Mouse (Mus musculus) stomach, postnatal 0 days (tissue): ENCODE measurements around the gene Nsun7. TPM values are rescaled to one million over a fixed set of nuclear protein-coding genes. Genes with fewer than 3 reads are reported as not detected.
A peak's percentile ranks its signal among the peaks of the same experiment; 100 is the strongest.

Experiments
- ATAC-seq: fragments of 200-750 bp; cut with Nextera tagmentation; 2 replicates; pipeline ENCODE4 v1.8.0; 2017; ENCODE audit not compliant: low FRiP score, low TSS enrichment
- DNase-seq: peaks from one replicate; pipeline ENCODE4 v3.0.0-alpha.2; 2016; ENCODE audit warnings: low spot score
- H3K27ac ChIP-seq: fragments of 300-500 bp; sonication (generic); replicated peaks from 2 replicates; pipeline ENCODE4 v1.5.1; 2014; ENCODE audit warnings: mild to moderate bottlenecking, control low read depth
- H3K27me3 ChIP-seq: fragments of 300-500 bp; sonication (generic); 2 replicates; pipeline ENCODE4 v1.6.1; 2014; ENCODE audit warnings: low read length; ENCODE audit not compliant: control insufficient read depth, insufficient read depth
- H3K36me3 ChIP-seq: fragments of 300-500 bp; sonication (generic); 2 replicates; pipeline ENCODE4 v1.6.1; 2014; ENCODE audit warnings: low read length, mixed read lengths; ENCODE audit not compliant: control insufficient read depth, insufficient read depth
- H3K4me1 ChIP-seq: fragments of 300-500 bp; sonication (generic); replicated peaks from 2 replicates; pipeline ENCODE4 v1.6.1; 2014; ENCODE audit warnings: antibody characterized with exemption; ENCODE audit not compliant: control insufficient read depth, insufficient read depth
- H3K4me2 ChIP-seq: fragments of 300-500 bp; sonication (generic); replicated peaks from 2 replicates; pipeline ENCODE4 v1.6.1; 2014; ENCODE audit warnings: low read depth, mild to moderate bottlenecking, control low read depth, moderate library complexity
- H3K4me3 ChIP-seq: fragments of 300-500 bp; sonication (generic); 2 replicates; pipeline ENCODE4 v1.5.1; 2014; ENCODE audit warnings: low read depth, low read length, control low read depth
- H3K9ac ChIP-seq: fragments of 300-500 bp; sonication (generic); 2 replicates; pipeline ENCODE4 v1.6.1; 2014; ENCODE audit warnings: mild to moderate bottlenecking, low read length, control low read depth, mixed read lengths
- H3K9me3 ChIP-seq: fragments of 300-500 bp; sonication (generic); 2 replicates; pipeline ENCODE4 v1.6.1; 2016; ENCODE audit warnings: low read length; ENCODE audit not compliant: control insufficient read depth
- CTCF ChIP-seq: IDR thresholded peaks from 2 replicates; pipeline ENCODE4 v1.5.1; 2016; ENCODE audit warnings: antibody characterized with exemption, low read depth, mild to moderate bottlenecking, moderate library complexity
- EP300 ChIP-seq: optimal IDR thresholded peaks from 2 replicates; pipeline ENCODE3; 2016; ENCODE audit warnings: antibody characterized with exemption
- WGBS: fragments of 180-500 bp; shearing (Covaris S2); extraction: QIAGEN DNeasy Blood & Tissue Kit; methylation state at CpG from one replicate; pipeline ENCODE4 v1.1.7; 2014; 5-methylcytosine and 5-hydroxymethylcytosine counted together
- polyA plus RNA-seq: library from polyadenylated mRNA; unstranded; fragments of >200 nt; fragmentation: Nextera tagmentation; extraction: Ambion mirVana; gene quantifications from 2 replicates; pipeline ENCODE4 v1.2.1, GENCODE M21; 2015

The Nsun7 gene
- polyA plus RNA-seq, 1 experiment from 2014 or later, result 0.06 TPM

DNA sequence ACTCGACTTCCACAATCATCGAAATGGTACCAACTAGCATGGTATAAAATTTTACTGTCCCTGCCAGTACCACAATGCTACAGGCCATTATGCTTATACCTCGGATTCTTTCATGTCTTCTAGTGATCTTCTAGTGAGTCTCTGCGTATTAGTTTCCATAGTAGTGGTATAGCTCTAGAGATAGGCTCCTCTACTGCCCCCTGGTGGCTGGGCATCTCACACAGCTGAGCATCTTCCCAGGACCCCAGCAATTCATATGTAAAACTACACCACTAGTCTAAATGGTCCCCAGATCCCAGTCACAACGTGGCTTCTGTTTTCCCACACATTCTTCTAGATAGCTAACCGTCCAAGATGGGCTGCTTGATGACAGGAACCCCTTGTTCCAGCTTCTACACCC, 59.6 kb downstream of the Nsun7 start:
- no peaks in the 10 kb centered on the region for H3K36me3 ChIP-seq
- H3K4me3 ChIP-seq, result no peak overlapping the region
- 69% methylated on average over 6 of the region's 6 CpGs for WGBS
- H3K4me1 ChIP-seq, result no peaks in the 10 kb centered on the region
- H3K9ac ChIP-seq, result no peak overlapping the region
- no peak overlapping the region for H3K4me2 ChIP-seq
- DNase-seq, result peak; percentile 57
- H3K27me3 ChIP-seq, result no peaks in the 10 kb centered on the region
- H3K9me3 ChIP-seq, result no peaks in the 10 kb centered on the region
- no peak overlapping the region for H3K27ac ChIP-seq
- TF ChIP-seq EP300 (no peak), CTCF (peak; percentile 69)
- no peak for ATAC-seq

DNA sequence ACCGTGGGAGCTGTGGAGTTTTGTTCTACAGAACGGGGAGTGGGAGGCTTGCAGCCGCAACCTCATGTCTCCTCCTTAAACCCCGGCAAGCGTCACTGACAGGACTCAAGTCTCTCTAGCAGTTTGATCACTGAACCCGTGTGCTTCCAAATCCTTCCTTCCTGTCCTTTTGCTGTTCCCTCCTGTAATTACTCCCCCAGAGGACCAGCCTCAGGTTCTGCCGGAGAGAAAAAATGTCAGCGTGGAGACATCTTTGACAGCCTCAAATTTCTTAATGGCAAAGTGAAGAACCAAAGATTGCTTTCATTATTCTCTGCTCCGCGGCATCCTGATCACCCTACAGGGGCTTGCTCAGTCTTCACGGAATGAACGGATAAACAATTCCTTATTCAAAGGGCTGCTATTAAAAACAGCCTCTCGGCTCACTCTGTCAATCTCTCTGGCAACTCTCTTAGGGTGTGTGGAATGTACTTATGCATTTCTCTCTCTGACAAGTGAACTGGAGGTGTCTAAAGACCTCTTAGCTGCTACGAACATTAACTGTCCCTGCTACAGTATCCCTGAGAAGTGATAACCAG, 60.2 kb downstream of the Nsun7 start:
- Histone ChIP-seq H3K27ac (no peak overlapping the region), H3K9ac (no peak overlapping the region), H3K9me3 (no peaks in the 10 kb centered on the region), H3K4me1 (no peaks in the 10 kb centered on the region), H3K27me3 (no peaks in the 10 kb centered on the region), H3K4me2 (no peak overlapping the region), H3K36me3 (no peaks in the 10 kb centered on the region), H3K4me3 (no peak overlapping the region)
- 63% methylated on average over 14 of the region's 14 CpGs for WGBS
- DNase-seq, result no peak
- TF ChIP-seq CTCF (no peak), EP300 (no peak)
- ATAC-seq, result no peak

DNA sequence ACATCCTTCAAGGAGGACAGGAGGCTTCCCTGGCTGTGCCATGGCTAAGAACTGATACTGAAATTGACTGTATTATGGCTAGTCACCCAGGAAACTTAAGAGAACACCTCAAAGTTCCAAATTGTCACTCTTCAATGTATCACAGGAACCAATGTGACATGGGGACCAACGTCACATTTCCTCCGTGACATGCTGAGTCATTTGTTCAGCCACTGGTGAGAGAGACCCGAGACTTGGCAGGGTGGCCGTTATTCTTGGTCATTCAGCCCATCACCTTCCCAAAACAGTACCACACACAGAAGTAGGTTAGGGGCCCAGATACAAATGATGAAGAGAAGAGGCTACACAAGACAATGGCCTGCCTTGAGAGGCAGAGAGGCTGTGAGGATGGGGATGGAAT, 63.4 kb downstream of the Nsun7 start:
- WGBS, result 87% methylated on average over 4 of the region's 4 CpGs
- H3K4me3 ChIP-seq, result no peak overlapping the region
- H3K9me3 ChIP-seq, result no peaks in the 10 kb centered on the region
- H3K9ac ChIP-seq, result no peak overlapping the region
- no peak for ATAC-seq
- H3K4me2 ChIP-seq, result no peak overlapping the region
- TF ChIP-seq CTCF (no peak), EP300 (no peak)
- no peak for DNase-seq
- H3K36me3 ChIP-seq, result no peaks in the 10 kb centered on the region
- H3K27me3 ChIP-seq, result no peaks in the 10 kb centered on the region
- no peaks in the 10 kb centered on the region for H3K4me1 ChIP-seq
- no peak overlapping the region for H3K27ac ChIP-seq

DNA sequence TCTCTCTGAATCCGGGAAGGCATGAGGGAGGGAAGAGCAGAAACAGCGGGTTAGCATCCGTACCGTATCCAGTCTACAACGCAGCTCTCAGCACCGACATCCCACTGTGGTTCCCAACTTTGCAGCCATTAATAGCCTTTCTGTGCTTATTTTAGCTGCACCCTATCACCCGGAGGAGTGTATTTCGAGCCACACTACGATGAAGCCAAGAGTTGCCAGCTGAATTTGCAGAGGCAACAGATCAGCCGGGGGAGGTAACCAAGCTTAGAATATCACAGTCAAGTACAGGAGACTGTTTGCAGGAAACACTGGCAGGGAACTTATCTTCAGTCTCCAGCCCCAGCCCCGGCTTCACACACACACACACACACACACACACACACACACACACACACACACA, 63.9 kb downstream of the Nsun7 start:
- no peak overlapping the region for H3K27ac ChIP-seq
- no peak overlapping the region for H3K4me3 ChIP-seq
- no peak overlapping the region for H3K9ac ChIP-seq
- 75% methylated on average over 11 of the region's 11 CpGs for WGBS
- no peaks in the 10 kb centered on the region for H3K36me3 ChIP-seq
- TF ChIP-seq CTCF, result no peak
- no peak for TF ChIP-seq EP300
- no peaks in the 10 kb centered on the region for H3K27me3 ChIP-seq
- no peak overlapping the region for H3K4me2 ChIP-seq
- no peaks in the 10 kb centered on the region for H3K9me3 ChIP-seq
- no peak for ATAC-seq
- no peak for DNase-seq
- no peaks in the 10 kb centered on the region for H3K4me1 ChIP-seq

DNA sequence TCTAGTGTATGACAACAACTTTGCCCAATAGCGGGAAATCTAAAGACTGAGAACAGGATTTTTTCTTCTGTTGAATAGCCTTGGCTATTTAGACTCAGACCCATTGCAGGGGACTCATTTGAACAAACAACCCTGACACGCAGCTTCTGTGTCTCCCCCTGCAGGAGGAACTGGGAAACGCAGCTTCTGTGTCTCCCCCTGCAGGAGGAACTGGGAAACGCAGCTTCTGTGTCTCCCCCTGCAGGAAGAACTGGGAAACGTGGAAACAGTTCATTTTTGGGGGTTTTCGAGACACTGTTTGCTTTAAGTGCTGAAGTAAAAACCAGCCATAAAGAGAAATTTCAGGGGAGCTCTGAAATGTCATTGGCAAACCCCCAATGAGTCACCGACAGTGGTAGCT, 66.7 kb downstream of the Nsun7 start:
- ATAC-seq, result no peak
- no peak overlapping the region for H3K27ac ChIP-seq
- H3K9me3 ChIP-seq, result no peaks in the 10 kb centered on the region
- TF ChIP-seq EP300 (no peak), CTCF (peak; percentile 91)
- H3K4me2 ChIP-seq, result no peak overlapping the region
- no peak overlapping the region for H3K9ac ChIP-seq
- 75% methylated on average over 7 of the region's 7 CpGs for WGBS
- H3K27me3 ChIP-seq, result no peaks in the 10 kb centered on the region
- no peaks in the 10 kb centered on the region for H3K36me3 ChIP-seq
- no peak for DNase-seq
- H3K4me3 ChIP-seq, result no peak overlapping the region
- H3K4me1 ChIP-seq, result no peaks in the 10 kb centered on the region

DNA sequence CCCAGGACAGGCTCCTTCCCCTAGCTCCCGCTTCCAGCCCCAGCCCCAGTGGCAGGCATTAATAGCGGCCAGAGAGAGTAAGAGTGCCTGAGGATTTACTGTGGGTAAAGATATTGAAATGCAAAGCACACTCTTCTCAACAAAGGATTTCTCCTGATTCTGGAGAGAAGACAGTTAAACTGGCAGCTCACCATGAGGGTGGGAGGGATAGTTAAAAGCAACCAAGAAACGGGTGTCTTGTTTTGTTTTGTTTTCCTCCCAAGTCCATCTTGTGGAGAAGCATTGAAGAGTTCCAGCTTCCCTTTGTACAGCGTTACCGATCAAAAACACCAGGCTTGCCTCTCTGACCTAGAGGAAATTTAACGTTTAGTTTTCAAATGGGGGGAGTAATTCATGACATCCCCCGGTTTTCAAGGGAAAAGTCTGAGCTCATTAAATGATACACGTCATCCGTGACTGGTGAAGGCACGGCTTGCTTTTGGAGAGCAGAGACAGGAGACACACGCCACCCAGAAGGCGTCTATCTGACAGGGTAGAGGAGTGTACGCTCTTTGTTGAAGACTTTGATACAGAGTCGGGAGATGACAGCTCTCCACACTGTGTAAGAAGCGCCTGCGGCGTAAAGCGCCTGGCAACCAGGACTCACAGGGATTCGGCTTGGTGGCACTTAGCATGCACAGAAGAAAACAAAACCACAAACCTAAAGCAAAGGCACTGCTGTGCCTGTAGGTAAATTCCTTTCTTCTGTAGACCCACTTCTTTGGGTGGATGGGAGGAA, 68.4 kb downstream of the Nsun7 start:
- TF ChIP-seq EP300, result no peak
- no peak for TF ChIP-seq CTCF
- Histone ChIP-seq H3K4me3 (no peak overlapping the region), H3K4me1 (no peaks in the 10 kb centered on the region), H3K36me3 (no peaks in the 10 kb centered on the region), H3K9me3 (no peaks in the 10 kb centered on the region), H3K27me3 (no peaks in the 10 kb centered on the region), H3K27ac (no peak overlapping the region), H3K4me2 (no peak overlapping the region), H3K9ac (no peak overlapping the region)
- DNase-seq (no peak), ATAC-seq (no peak)
- 67% methylated on average over 19 of the region's 19 CpGs for WGBS
